Mouse (Mus musculus): Measurements from ENCODE around the gene Emcn. TPM values are rescaled to one million over a fixed set of nuclear protein-coding genes. Genes with fewer than 3 reads are reported as not detected.
A peak's percentile ranks its signal among the peaks of the same experiment; 100 is the strongest.

Emcn gene
- total and polyA plus RNA-seq, 2 experiments from 2014 or later: 7.2 to 9.4 TPM

GRCm38 (mm10) chr3:137335957-137336356 is 4.9 kb upstream of the Emcn start:
- no peak overlapping the region for H3K27ac ChIP-seq (ENCODE audit: low read depth, low read length)
- no peaks in the 10 kb centered on the region for H3K9me3 ChIP-seq (ENCODE audit: low read length)
- H3K4me3 ChIP-seq (ENCODE audit: low read depth, low read length): no peak overlapping the region
- TF ChIP-seq CTCF (IDR thresholded peaks at IDR 0.05; ENCODE audit: low read depth): no peak
- no peak overlapping the region for H3K4me2 ChIP-seq (ENCODE audit: low read depth)
- DNase-seq: no peak
- H3K36me3 ChIP-seq (ENCODE audit: insufficient read depth): no peaks in the 10 kb centered on the region
- no peaks in the 10 kb centered on the region for H3K4me1 ChIP-seq (ENCODE audit: insufficient read depth)
- 84% methylated on average over 4 of the region's 4 CpGs for WGBS
- H3K27me3 ChIP-seq (ENCODE audit: insufficient read depth, low read length): no peaks in the 10 kb centered on the region
- no peak for ATAC-seq
- no peak overlapping the region for H3K9ac ChIP-seq

GRCm38 (mm10) chr3:137343446-137343845 is 2.6 kb downstream of the Emcn start:
- Histone ChIP-seq H3K27me3 (ENCODE audit: insufficient read depth, low read length) (no peaks in the 10 kb centered on the region), H3K36me3 (ENCODE audit: insufficient read depth) (no peaks in the 10 kb centered on the region), H3K9ac (no peak overlapping the region), H3K4me3 (ENCODE audit: low read depth, low read length) (no peak overlapping the region), H3K4me2 (ENCODE audit: low read depth) (no peak overlapping the region), H3K27ac (ENCODE audit: low read depth, low read length) (no peak overlapping the region), H3K9me3 (ENCODE audit: low read length) (no peaks in the 10 kb centered on the region), H3K4me1 (ENCODE audit: insufficient read depth) (no peaks in the 10 kb centered on the region)
- no peak for TF ChIP-seq CTCF (IDR thresholded peaks at IDR 0.05; ENCODE audit: low read depth)
- ATAC-seq (no peak), DNase-seq (no peak)
- 93% methylated on average over 5 of the region's 5 CpGs for WGBS

- no peak for DNase-seq
- WGBS: 72% methylated on average over 5 of the region's 5 CpGs
Observed at GRCm38 (mm10) chr3:137351882-137352281, 11.0 kb downstream of the Emcn start.

GRCm38 (mm10) chr3:137356697-137357096 is 15.8 kb downstream of the Emcn start:
- H3K9me3 ChIP-seq (ENCODE audit: low read length): no peaks in the 10 kb centered on the region
- H3K4me1 ChIP-seq (ENCODE audit: insufficient read depth): no peaks in the 10 kb centered on the region
- no peaks in the 10 kb centered on the region for H3K36me3 ChIP-seq (ENCODE audit: insufficient read depth)
- no peaks in the 10 kb centered on the region for H3K27me3 ChIP-seq (ENCODE audit: insufficient read depth, low read length)
- ATAC-seq (no peak), DNase-seq (no peak)
- H3K4me2 ChIP-seq (ENCODE audit: low read depth): no peak overlapping the region
- no peak overlapping the region for H3K9ac ChIP-seq
- WGBS: 35% methylated on average over 4 of the region's 4 CpGs
- TF ChIP-seq CTCF (IDR thresholded peaks at IDR 0.05; ENCODE audit: low read depth): no peak
- H3K4me3 ChIP-seq (ENCODE audit: low read depth, low read length): no peak overlapping the region
- no peak overlapping the region for H3K27ac ChIP-seq (ENCODE audit: low read depth, low read length)

More at GRCm38 (mm10) chr3:137351882-137352281, 11.0 kb downstream of the Emcn start:
- Histone ChIP-seq H3K9ac (no peak overlapping the region), H3K36me3 (ENCODE audit: insufficient read depth) (no peaks in the 10 kb centered on the region), H3K4me2 (ENCODE audit: low read depth) (no peak overlapping the region), H3K27me3 (ENCODE audit: insufficient read depth, low read length) (no peaks in the 10 kb centered on the region), H3K27ac (ENCODE audit: low read depth, low read length) (no peak overlapping the region), H3K9me3 (ENCODE audit: low read length) (no peaks in the 10 kb centered on the region), H3K4me1 (ENCODE audit: insufficient read depth) (no peaks in the 10 kb centered on the region), H3K4me3 (ENCODE audit: low read depth, low read length) (no peak overlapping the region)
- ATAC-seq: no peak
- no peak for TF ChIP-seq CTCF (IDR thresholded peaks at IDR 0.05; ENCODE audit: low read depth)

DNA sequence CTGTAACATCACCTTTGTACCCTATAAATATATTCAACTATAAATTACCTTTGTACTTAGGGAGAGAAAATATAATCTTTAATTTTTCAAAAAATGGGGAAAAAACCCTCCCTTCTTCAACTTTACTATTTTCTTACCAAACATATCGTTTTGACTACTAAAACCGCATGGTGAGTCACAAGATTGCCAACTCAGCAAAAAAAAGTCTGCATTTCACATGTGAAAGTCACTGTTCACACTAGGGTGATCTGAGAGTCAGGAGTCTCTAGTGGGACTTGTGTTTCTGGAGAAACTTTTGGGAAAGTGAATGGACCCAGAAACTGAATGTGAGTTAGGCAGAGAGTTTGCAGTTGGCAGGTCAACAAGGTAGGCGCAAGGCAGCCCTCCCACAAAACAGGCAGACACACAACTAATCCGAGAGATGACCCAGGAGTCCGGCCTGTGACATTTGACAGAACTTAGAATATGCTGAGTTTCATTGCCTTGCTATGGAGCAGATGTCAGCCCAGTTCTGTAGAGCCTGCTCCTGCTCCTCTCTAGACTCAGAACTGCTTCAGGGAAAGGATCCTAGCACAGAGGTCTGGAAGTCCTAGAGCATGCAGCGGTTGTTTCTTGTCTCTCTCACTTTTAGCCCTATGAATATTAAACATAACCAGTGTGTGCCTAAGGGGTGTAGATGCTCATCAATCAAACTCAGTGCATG is 26.4 kb downstream of the Emcn start:
- Histone ChIP-seq H3K4me1 (ENCODE audit: insufficient read depth) (no peaks in the 10 kb centered on the region), H3K9ac (no peak overlapping the region), H3K27me3 (ENCODE audit: insufficient read depth, low read length) (no peaks in the 10 kb centered on the region), H3K27ac (ENCODE audit: low read depth, low read length) (no peak overlapping the region), H3K36me3 (ENCODE audit: insufficient read depth) (no peaks in the 10 kb centered on the region), H3K9me3 (ENCODE audit: low read length) (no peaks in the 10 kb centered on the region), H3K4me3 (ENCODE audit: low read depth, low read length) (no peak overlapping the region), H3K4me2 (ENCODE audit: low read depth) (no peak overlapping the region)
- no peak for TF ChIP-seq CTCF (IDR thresholded peaks at IDR 0.05; ENCODE audit: low read depth)
- ATAC-seq (no peak), DNase-seq (no peak)
- WGBS: 84% methylated on average over 6 of the region's 6 CpGs

DNA sequence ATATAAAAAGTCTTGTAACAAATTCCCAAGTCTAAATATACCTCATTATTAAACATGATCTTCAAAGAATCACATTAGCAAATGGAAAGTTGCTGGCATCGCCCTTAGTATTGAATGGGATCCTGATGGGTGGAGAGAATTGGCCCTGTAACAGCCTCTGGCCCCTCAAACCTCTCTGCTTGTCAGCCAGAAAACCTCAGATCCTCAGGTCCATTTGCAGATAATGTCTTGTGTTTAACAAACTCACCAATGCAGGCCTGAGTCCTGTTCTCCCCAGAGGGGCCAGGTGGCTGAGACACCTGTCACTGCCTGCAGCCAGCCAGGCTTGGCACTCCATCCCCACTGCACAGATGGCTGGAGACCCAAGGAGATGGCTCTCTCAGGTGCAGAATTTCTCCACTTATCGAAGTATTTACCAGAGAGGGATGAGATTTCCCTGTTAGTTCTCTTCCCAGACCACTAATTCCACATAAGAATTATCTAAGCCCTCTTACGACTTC is 27.0 kb downstream of the Emcn start:
- no peak overlapping the region for H3K9ac ChIP-seq
- no peak overlapping the region for H3K4me3 ChIP-seq (ENCODE audit: low read depth, low read length)
- H3K27me3 ChIP-seq (ENCODE audit: insufficient read depth, low read length): no peaks in the 10 kb centered on the region
- no peak overlapping the region for H3K4me2 ChIP-seq (ENCODE audit: low read depth)
- WGBS: 43% methylated on average over 3 of the region's 3 CpGs
- no peak for TF ChIP-seq CTCF (IDR thresholded peaks at IDR 0.05; ENCODE audit: low read depth)
- no peak overlapping the region for H3K27ac ChIP-seq (ENCODE audit: low read depth, low read length)
- ATAC-seq (no peak), DNase-seq (peak; percentile 22)
- no peaks in the 10 kb centered on the region for H3K9me3 ChIP-seq (ENCODE audit: low read length)
- no peaks in the 10 kb centered on the region for H3K4me1 ChIP-seq (ENCODE audit: insufficient read depth)
- no peaks in the 10 kb centered on the region for H3K36me3 ChIP-seq (ENCODE audit: insufficient read depth)

DNA sequence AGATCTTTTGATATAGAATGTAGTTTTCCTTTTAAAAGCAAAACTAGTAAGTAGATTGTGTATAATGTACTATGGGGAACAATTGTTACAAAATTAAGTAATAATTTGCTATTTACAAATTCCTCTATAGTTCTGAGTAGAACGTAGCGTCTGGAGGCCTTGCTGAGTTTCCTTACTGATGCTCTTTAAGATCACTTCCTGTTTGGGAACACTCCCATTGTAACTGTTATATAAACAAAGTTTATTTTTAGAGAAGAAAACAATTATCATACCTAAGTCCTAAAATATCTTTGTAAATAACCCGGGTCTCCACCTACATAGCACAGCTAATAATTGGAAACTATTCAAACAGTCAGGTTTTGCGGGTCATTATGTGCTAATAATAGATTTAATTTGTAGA is 32.0 kb downstream of the Emcn start:
- no peak for DNase-seq
- Histone ChIP-seq H3K27ac (ENCODE audit: low read depth, low read length) (no peak overlapping the region), H3K36me3 (ENCODE audit: insufficient read depth) (no peaks in the 10 kb centered on the region), H3K4me3 (ENCODE audit: low read depth, low read length) (no peak overlapping the region), H3K4me1 (ENCODE audit: insufficient read depth) (no peaks in the 10 kb centered on the region), H3K9ac (no peak overlapping the region), H3K9me3 (ENCODE audit: low read length) (no peaks in the 10 kb centered on the region), H3K27me3 (ENCODE audit: insufficient read depth, low read length) (no peaks in the 10 kb centered on the region), H3K4me2 (ENCODE audit: low read depth) (no peak overlapping the region)
- no peak for ATAC-seq
- no peak for TF ChIP-seq CTCF (IDR thresholded peaks at IDR 0.05; ENCODE audit: low read depth)
- 80% methylated on average over 4 of the region's 4 CpGs for WGBS
